Mouse (Mus musculus) cerebral cortex, adult 2 months (tissue): ENCODE results near the gene Odf2.

Source experiments
- WGBS: fragments of 180-500 bp; shearing (Covaris S2); methylation state at CpG from one replicate; pipeline ENCODE4 v1.1.7; 2018; 5-methylcytosine and 5-hydroxymethylcytosine counted together

Gene Odf2

GRCm38 (mm10) chr2:29869646-29870451 lies 19.2 kb upstream of the Odf2 start:
- WGBS = 24% methylated on average over 17 of the region's 17 CpGs

DNA sequence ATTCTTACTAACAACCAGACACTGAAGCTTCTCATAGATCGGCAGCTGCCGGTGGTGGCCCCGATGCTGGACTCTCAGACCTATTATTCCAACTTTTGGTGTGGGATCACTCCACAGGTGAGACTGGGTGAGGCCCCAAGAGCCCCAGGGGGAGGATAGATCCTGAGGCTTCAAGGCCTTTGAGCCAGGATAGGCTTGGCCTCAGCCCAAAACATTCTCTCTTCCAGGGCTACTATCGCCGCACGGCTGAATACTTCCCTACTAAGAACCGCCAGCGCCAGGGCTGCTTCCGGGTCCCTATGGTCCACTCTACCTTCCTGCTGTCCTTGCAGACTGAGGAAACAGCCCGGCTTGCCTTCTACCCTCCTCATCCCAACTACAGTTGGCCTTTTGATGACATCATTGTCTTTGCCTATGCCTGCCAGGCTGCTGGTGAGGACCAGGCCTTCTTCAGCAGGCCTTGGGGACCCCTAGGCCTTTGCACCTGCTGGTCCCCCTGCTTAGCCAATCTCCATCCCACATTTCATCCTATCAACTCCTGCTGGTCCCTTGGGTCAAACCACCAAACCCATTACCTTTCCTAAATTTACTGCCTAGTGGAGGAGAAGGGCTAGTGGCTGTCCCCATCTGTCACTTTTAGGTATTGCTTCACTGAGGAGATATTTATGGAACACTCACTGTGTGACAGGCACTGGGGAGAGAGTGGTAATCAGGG lies 16.3 kb upstream of the Odf2 start:
- 88% methylated on average over 10 of the region's 10 CpGs for WGBS

- 90% methylated on average over 4 of the region's 4 CpGs for WGBS
Measured at GRCm38 (mm10) chr2:29873801-29874200, 15.2 kb upstream of the Odf2 start.

DNA sequence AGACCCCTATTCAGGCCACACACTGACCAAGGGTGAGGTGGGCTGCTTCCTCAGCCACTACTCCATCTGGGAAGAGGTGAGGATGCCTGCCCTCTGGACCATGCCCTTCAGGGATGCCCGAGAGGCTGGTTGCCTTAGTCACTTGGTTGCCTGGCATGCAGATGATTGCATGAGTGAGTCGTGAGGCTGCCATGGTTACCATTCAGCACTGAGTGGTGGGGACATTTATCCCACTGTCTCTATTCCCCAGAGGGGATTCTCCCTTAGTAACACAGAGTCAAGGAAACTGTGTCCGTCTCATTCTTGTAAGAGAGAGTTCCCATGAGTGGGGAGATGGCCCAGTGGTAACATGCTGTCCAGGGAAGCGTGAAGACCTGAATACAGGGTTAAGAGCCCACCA lies 11.0 kb upstream of the Odf2 start:
- WGBS = 65% methylated on average over 4 of the region's 4 CpGs

DNA sequence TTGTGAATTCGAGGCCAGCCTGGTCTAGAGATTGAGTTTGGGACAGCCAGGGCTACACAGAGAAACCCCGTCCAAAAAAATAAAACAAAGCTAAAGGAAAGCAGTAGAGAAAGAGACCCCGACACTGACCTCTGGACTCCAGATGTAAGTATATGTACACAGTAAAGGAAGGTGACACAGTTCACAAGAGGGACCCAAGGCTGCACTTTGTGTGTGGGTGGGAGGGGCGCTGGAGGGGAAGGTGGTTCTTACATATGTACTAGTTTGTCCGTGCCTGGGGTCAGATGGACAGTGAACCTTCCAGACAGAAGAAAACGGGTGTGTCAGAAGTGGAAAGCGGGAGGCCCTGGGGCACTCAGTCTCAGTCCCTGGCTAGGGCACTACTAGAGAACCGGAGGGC lies 9.8 kb upstream of the Odf2 start:
- 80% methylated on average over 8 of the region's 8 CpGs for WGBS

GRCm38 (mm10) chr2:29879964-29880830 lies 8.8 kb upstream of the Odf2 start:
- 58% methylated on average over 17 of the region's 17 CpGs for WGBS

GRCm38 (mm10) chr2:29886659-29887292 lies 2.2 kb upstream of the Odf2 start:
- 80% methylated on average over 9 of the region's 9 CpGs for WGBS

- under 1% methylated on average over 61 of the region's 61 CpGs for WGBS
Measured at GRCm38 (mm10) chr2:29889991-29890833, 1.2 kb downstream of the Odf2 start.

GRCm38 (mm10) chr2:29891773-29892172 lies 2.8 kb downstream of the Odf2 start:
- WGBS = 88% methylated on average over 6 of the region's 6 CpGs

GRCm38 (mm10) chr2:29896071-29896470 lies 7.0 kb downstream of the Odf2 start:
- 83% methylated on average over 1 of the region's 1 CpGs for WGBS

DNA sequence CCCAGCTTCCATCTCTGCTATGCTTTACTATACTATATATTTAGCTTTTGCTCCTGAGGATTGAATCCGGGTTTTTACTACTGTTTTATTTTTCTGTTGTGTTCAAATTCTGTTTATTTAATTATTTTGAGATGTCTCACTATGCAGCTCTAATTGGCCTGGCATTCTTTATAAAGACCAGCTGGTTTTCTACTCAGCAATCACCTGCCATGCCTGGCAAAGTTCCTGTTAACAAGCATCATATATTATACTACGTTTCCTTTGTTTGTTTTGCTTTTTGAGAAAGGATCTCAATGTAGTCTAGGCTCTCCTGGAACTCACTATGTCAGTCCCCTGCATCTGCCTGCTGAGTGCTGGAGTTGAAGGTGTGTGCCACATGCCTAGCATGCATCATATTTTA lies 8.3 kb downstream of the Odf2 start:
- WGBS = 61% methylated on average over 2 of the region's 2 CpGs

- WGBS = 73% methylated on average over 1 of the region's 1 CpGs
Measured at GRCm38 (mm10) chr2:29898081-29898480, 9.1 kb downstream of the Odf2 start.

GRCm38 (mm10) chr2:29902194-29902593 lies 13.2 kb downstream of the Odf2 start:
- WGBS = 80% methylated on average over 10 of the region's 10 CpGs

- 74% methylated on average over 2 of the region's 2 CpGs for whole genome bisulfite sequencing
Measured at GRCm38 (mm10) chr2:29908171-29908570, 19.1 kb downstream of the Odf2 start.

- WGBS = 93% methylated on average over 2 of the region's 2 CpGs
Measured at GRCm38 (mm10) chr2:29910042-29910441, 21.0 kb downstream of the Odf2 start.

DNA sequence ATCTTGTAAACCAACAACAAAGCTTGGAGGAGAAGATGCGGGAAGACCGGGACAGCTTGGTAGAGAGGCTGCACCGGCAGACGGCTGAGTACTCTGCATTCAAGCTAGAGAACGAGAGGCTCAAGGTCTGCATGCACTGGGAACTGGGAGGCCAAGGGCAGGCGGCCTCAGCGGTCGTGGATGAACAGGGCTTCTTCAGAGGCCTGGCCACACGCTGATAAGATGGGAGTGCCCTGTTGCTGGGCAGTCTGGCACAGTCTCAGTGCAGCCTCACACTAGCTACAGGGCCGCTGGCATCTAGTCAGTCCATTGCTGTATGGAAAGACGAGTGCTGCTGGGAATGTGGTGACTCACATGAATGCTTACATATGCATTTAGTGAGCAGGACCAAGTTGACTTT lies 28.6 kb downstream of the Odf2 start:
- WGBS = 90% methylated on average over 11 of the region's 11 CpGs

DNA sequence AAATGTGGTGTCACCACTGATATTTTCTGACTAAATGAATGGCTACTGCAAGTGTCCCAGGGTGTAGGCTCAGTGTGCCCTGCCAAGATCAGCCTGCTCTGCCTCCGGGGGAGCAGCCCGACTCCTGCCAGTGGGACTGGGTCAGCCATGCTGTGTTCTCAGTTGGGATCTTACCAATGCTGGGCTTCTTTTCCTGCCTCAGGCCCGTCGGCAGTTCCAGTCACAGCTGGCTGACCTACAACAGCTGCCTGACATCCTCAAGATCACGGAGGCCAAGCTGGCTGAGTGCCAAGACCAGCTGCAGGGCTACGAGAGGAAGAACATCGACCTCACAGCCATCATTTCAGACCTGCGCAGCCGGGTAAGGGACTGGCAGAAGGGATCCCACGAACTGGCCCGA lies 33.0 kb downstream of the Odf2 start:
- WGBS = 45% methylated on average over 11 of the region's 11 CpGs

DNA sequence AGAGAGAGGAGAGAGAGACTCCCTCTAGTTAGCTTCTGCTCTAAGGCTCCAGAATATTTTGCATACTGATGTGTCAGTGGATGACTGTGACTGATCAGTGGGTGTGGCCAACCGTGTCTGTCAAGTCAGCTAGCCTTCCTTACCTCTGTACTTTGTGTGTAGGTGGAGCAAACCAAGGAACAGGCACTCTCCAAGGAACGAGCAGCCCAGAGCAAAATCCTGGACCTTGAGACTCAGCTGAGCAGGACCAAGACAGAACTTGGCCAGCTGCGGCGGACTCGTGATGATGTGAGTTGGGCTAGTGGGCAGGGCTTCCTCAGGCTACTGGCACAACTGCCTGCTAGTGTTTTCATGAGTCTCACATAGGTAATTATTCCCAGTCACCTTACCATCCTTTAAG lies 37.5 kb downstream of the Odf2 start:
- WGBS = 86% methylated on average over 5 of the region's 5 CpGs

DNA sequence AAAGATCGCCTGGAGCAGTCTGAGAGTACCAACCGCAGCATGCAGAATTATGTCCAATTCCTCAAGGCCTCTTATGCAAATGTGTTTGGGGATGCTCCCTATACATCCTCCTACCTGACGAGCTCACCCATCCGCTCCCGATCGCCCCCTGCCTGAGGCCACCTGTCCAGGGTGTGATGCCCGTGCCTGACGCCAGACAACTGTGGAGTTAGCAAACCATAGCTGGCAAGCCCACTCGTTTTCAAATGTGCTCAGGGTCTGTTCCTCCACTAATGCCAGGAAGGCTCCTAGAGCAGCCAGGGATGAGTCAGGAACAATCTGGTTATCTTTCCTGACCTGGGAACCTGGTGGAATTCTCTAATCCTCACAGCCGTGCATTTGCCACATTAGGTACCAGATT lies 41.5 kb downstream of the Odf2 start:
- WGBS = 66% methylated on average over 10 of the region's 10 CpGs

DNA sequence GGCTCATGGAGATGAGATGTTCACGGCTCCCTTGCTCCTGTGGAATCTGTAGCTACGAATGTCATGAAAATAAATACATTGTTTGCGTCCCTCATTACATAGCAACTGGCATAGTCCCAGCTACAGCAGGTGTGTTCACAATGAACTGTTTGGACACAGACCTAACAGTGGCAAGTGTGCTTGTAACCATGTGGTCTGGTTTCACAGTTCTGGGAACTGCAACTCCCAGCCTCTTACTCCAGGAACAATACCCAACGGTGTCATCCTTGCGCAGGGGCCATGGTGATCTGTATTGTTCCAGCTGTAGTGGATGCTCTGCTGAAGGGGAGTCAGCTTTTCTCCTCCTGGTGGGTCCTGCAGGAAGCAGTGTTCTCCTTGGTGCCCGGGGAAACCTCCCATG lies 42.2 kb downstream of the Odf2 start:
- WGBS = 66% methylated on average over 6 of the region's 6 CpGs
